Mouse (Mus musculus): ENCODE results near the gene Amotl1. TPM values are rescaled to one million over a fixed set of nuclear protein-coding genes. Genes with fewer than 3 reads are reported as not detected.

Gene Amotl1
- polyA plus RNA-seq, 1 experiment from 2014 or later: 9.5 TPM

DNA sequence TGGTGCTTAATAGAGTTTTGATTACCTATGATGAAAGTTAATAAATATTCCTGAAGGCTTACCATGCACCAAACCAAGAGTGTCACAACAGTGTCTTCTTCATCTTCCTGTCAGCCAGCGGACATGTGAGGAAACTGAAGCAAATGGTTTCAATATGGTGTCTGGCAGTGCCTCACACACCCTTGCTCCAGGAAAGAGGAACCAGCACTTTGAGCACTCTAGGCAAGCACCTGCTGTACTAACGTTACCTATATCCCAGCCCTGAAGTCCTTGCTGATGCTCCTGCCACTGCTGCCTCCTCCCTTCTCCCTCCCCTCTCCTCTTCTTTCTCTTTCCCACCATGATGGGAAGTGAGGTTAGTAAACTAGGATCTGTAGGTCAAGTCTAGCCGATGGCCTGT lies 80.4 kb downstream of the Amotl1 start:
- no peak overlapping the region for H3K27ac ChIP-seq (ENCODE audit: low read depth, low read length)
- H3K4me3 ChIP-seq (ENCODE audit: low read depth, low read length): no peak overlapping the region
- no peak overlapping the region for H3K4me2 ChIP-seq
- peaks cover 9% of the 10 kb centered on the region; the same call in 1 of the 2 replicates for H3K36me3 ChIP-seq (ENCODE audit: control insufficient read depth, insufficient read depth, low read length)
- H3K4me1 ChIP-seq (replicated peaks; ENCODE audit: control insufficient read depth, insufficient read depth, low read length): no peaks in the 10 kb centered on the region
- ATAC-seq (replicated peaks; ENCODE audit: low FRiP score): no peak
- no peak overlapping the region for H3K9ac ChIP-seq (ENCODE audit: low read depth, low read length)
- H3K9me3 ChIP-seq (ENCODE audit: control insufficient read depth, low read length): no peaks in the 10 kb centered on the region
- WGBS: 82% methylated on average over 3 of the region's 3 CpGs
- no peaks in the 10 kb centered on the region for H3K27me3 ChIP-seq (replicated peaks; ENCODE audit: control insufficient read depth, insufficient read depth, low read length)
- no peak for DNase-seq (ENCODE audit: low spot score)

DNA sequence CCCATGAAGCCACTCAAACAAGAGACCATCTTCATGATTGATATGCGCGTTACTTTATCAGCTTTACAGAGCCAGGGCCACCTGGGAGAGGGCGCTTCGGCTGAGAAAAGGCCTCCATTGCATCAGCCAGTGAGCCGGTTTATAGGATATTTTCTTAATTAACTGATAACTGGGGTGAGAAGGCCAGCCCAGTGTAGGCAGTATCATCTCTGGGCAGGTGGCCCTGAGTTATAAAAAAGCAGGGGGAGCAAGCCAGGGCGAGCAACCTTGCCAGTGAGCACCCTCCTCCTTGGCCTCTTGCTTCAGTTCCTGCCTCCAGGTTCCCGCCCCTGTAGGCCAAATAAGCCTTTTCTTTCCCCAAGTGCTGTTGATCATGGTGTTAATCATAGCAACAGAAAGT lies 81.5 kb downstream of the Amotl1 start:
- 77% methylated on average over 7 of the region's 7 CpGs for WGBS

DNA sequence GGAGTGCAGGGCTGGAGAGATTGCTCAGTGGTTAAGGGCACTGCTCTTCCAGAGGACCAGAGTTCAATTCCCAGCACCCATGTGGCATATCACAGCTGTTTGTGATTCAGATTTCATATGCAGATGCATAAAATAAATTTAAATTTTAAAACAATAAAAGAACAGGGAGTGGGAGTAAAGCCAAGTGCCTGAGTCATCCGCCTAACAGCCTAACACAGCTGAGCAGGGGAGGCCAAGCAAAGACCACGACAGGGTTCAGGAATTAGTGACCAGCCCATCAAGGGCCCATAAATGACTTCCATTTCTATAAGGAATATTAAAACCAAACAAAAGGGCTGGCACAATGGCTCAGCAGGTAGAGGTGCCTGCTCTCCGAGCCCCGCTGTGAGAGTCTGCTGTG lies 84.3 kb downstream of the Amotl1 start:
- no peak overlapping the region for H3K4me3 ChIP-seq (ENCODE audit: low read depth, low read length)
- no peak overlapping the region for H3K27ac ChIP-seq (ENCODE audit: low read depth, low read length)
- peaks cover 10% of the 10 kb centered on the region; the same call in 1 of the 2 replicates for H3K36me3 ChIP-seq (ENCODE audit: control insufficient read depth, insufficient read depth, low read length)
- WGBS: 91% methylated on average over 4 of the region's 4 CpGs
- ATAC-seq (replicated peaks; ENCODE audit: low FRiP score): no peak
- no peaks in the 10 kb centered on the region for H3K27me3 ChIP-seq (replicated peaks; ENCODE audit: control insufficient read depth, insufficient read depth, low read length)
- H3K4me1 ChIP-seq (replicated peaks; ENCODE audit: control insufficient read depth, insufficient read depth, low read length): no peaks in the 10 kb centered on the region
- H3K9me3 ChIP-seq (ENCODE audit: control insufficient read depth, low read length): no peaks in the 10 kb centered on the region
- H3K4me2 ChIP-seq: no peak overlapping the region
- no peak overlapping the region for H3K9ac ChIP-seq (ENCODE audit: low read depth, low read length)
- no peak for DNase-seq (ENCODE audit: low spot score)

More for the DNA sequence above, 81.5 kb downstream of the Amotl1 start:
- no peaks in the 10 kb centered on the region for H3K27me3 ChIP-seq (replicated peaks; ENCODE audit: control insufficient read depth, insufficient read depth, low read length)
- H3K4me2 ChIP-seq: no peak overlapping the region
- H3K36me3 ChIP-seq (ENCODE audit: control insufficient read depth, insufficient read depth, low read length): peaks cover 6% of the 10 kb centered on the region; the same call in 1 of the 2 replicates
- no peak overlapping the region for H3K27ac ChIP-seq (ENCODE audit: low read depth, low read length)
- no peaks in the 10 kb centered on the region for H3K9me3 ChIP-seq (ENCODE audit: control insufficient read depth, low read length)
- H3K4me3 ChIP-seq (ENCODE audit: low read depth, low read length): no peak overlapping the region
- H3K4me1 ChIP-seq (replicated peaks; ENCODE audit: control insufficient read depth, insufficient read depth, low read length): no peaks in the 10 kb centered on the region
- H3K9ac ChIP-seq (ENCODE audit: low read depth, low read length): no peak overlapping the region
- DNase-seq (ENCODE audit: low spot score): no peak
- no peak for ATAC-seq (replicated peaks; ENCODE audit: low FRiP score)

DNA sequence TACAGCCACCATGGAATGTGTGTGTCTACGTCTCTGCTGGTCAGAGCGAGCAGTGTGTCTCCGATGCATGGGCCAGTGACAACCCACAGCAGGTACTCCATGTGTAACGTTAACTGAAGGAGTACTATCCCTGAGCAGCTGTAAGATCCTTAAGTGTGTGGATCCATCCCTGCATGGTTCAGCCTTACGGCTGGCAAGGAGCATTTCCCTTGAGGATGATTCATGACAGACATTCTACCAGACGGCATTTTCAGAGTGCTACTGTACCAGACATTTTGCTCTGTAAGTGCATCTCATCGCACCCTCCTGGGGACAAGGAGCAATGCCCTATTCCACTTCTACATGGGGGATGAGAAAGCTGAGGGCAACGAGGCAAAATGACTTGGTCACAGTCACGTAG lies 84.9 kb downstream of the Amotl1 start:
- Histone ChIP-seq H3K4me1 (replicated peaks; ENCODE audit: control insufficient read depth, insufficient read depth, low read length) (no peaks in the 10 kb centered on the region), H3K4me2 (no peak overlapping the region), H3K4me3 (ENCODE audit: low read depth, low read length) (no peak overlapping the region), H3K9me3 (ENCODE audit: control insufficient read depth, low read length) (no peaks in the 10 kb centered on the region), H3K27ac (ENCODE audit: low read depth, low read length) (no peak overlapping the region), H3K27me3 (replicated peaks; ENCODE audit: control insufficient read depth, insufficient read depth, low read length) (no peaks in the 10 kb centered on the region), H3K36me3 (ENCODE audit: control insufficient read depth, insufficient read depth, low read length) (peaks cover 10% of the 10 kb centered on the region; the same call in 1 of the 2 replicates), H3K9ac (ENCODE audit: low read depth, low read length) (no peak overlapping the region)
- 87% methylated on average over 9 of the region's 9 CpGs for WGBS
- DNase-seq (ENCODE audit: low spot score) (no peak), ATAC-seq (replicated peaks; ENCODE audit: low FRiP score) (no peak)

DNA sequence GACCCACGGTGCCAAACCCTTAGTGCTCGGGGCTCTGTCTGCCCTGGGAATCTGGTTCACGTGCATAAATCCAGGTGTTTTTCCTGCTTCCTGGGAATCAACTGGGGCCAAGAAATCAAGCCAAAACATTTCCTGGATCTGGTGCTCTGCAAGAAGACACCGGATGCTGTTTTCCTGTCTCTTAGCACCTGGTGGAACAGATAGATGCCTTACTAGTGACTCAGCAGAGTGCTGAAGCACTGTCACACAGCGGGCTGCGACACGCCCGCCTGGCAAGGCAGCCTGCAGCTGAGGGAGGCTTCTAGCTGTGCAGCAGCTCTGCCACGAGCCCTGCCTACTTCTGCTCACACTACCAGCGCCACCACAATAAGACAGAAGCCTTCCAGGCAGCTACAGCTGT lies 85.4 kb downstream of the Amotl1 start:
- peaks cover 10% of the 10 kb centered on the region; the same call in 1 of the 2 replicates for H3K36me3 ChIP-seq (ENCODE audit: control insufficient read depth, insufficient read depth, low read length)

DNA sequence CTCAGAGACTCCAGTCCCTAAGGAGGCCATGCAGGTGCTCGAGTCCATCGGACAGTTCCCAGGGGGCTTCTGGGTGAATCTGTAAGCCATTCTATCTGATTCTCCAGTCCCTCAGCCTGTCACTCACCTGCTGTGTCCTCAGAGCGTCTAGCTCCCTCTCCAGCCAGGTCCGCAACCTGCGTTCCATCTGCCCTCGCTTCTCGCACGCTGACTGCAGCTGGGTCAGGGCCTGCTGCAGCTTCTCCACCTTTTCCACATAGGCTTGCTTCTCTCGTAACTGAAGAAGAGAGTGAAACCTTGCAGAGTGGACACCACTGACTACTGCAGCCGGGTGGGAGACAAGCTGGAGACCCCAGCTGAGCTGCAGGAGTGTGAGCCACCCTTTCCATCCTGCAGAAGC lies 86.5 kb downstream of the Amotl1 start:
- H3K4me3 ChIP-seq (ENCODE audit: low read depth, low read length): no peak overlapping the region
- DNase-seq (ENCODE audit: low spot score) (no peak), ATAC-seq (replicated peaks; ENCODE audit: low FRiP score) (no peak)
- no peak overlapping the region for H3K27ac ChIP-seq (ENCODE audit: low read depth, low read length)
- H3K9ac ChIP-seq (ENCODE audit: low read depth, low read length): no peak overlapping the region
- no peaks in the 10 kb centered on the region for H3K9me3 ChIP-seq (ENCODE audit: control insufficient read depth, low read length)
- no peak overlapping the region for H3K4me2 ChIP-seq
- H3K27me3 ChIP-seq (replicated peaks; ENCODE audit: control insufficient read depth, insufficient read depth, low read length): no peaks in the 10 kb centered on the region
- 83% methylated on average over 10 of the region's 10 CpGs for WGBS
- no peaks in the 10 kb centered on the region for H3K4me1 ChIP-seq (replicated peaks; ENCODE audit: control insufficient read depth, insufficient read depth, low read length)
- H3K36me3 ChIP-seq (ENCODE audit: control insufficient read depth, insufficient read depth, low read length): peaks cover 10% of the 10 kb centered on the region; the same call in 1 of the 2 replicates

More for the DNA sequence above, 85.4 kb downstream of the Amotl1 start:
- Histone ChIP-seq H3K27ac (ENCODE audit: low read depth, low read length) (no peak overlapping the region), H3K27me3 (replicated peaks; ENCODE audit: control insufficient read depth, insufficient read depth, low read length) (no peaks in the 10 kb centered on the region), H3K4me1 (replicated peaks; ENCODE audit: control insufficient read depth, insufficient read depth, low read length) (no peaks in the 10 kb centered on the region), H3K9me3 (ENCODE audit: control insufficient read depth, low read length) (no peaks in the 10 kb centered on the region), H3K9ac (ENCODE audit: low read depth, low read length) (no peak overlapping the region), H3K4me3 (ENCODE audit: low read depth, low read length) (no peak overlapping the region), H3K4me2 (no peak overlapping the region)
- 60% methylated on average over 10 of the region's 10 CpGs for WGBS
- DNase-seq (ENCODE audit: low spot score) (no peak), ATAC-seq (replicated peaks; ENCODE audit: low FRiP score) (peak; percentile 54; the same call in 1 of the 2 replicates)

DNA sequence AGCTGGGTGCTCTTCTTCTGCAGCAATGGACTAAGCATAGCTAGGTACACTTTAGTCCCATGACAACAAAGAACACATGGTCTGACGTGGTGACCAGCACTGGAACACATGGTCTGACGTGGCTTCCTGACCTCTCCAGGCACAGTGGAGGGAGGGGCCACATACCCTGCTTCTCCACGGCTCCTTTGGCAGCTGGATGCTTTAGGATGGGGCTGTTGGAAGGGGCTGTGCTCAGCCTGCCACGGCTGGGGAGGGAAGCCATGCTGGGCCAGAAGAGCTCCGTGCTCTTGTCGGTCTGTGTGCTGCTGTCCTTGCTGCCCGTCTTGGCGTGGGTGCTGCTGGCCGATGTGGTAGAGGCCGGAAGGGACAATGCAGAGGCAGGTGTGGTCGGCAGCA lies 96.5 kb downstream of the Amotl1 start:
- H3K9ac ChIP-seq (ENCODE audit: low read depth, low read length): no peak overlapping the region
- WGBS: 77% methylated on average over 11 of the region's 11 CpGs
- H3K4me2 ChIP-seq: no peak overlapping the region
- DNase-seq (ENCODE audit: low spot score) (no peak), ATAC-seq (replicated peaks; ENCODE audit: low FRiP score) (no peak)
- peaks cover 6% of the 10 kb centered on the region for H3K36me3 ChIP-seq (ENCODE audit: control insufficient read depth, insufficient read depth, low read length)
- no peaks in the 10 kb centered on the region for H3K9me3 ChIP-seq (ENCODE audit: control insufficient read depth, low read length)
- H3K4me3 ChIP-seq (ENCODE audit: low read depth, low read length): no peak overlapping the region
- H3K4me1 ChIP-seq (replicated peaks; ENCODE audit: control insufficient read depth, insufficient read depth, low read length): no peaks in the 10 kb centered on the region
- no peak overlapping the region for H3K27ac ChIP-seq (ENCODE audit: low read depth, low read length)
- no peaks in the 10 kb centered on the region for H3K27me3 ChIP-seq (replicated peaks; ENCODE audit: control insufficient read depth, insufficient read depth, low read length)

DNA sequence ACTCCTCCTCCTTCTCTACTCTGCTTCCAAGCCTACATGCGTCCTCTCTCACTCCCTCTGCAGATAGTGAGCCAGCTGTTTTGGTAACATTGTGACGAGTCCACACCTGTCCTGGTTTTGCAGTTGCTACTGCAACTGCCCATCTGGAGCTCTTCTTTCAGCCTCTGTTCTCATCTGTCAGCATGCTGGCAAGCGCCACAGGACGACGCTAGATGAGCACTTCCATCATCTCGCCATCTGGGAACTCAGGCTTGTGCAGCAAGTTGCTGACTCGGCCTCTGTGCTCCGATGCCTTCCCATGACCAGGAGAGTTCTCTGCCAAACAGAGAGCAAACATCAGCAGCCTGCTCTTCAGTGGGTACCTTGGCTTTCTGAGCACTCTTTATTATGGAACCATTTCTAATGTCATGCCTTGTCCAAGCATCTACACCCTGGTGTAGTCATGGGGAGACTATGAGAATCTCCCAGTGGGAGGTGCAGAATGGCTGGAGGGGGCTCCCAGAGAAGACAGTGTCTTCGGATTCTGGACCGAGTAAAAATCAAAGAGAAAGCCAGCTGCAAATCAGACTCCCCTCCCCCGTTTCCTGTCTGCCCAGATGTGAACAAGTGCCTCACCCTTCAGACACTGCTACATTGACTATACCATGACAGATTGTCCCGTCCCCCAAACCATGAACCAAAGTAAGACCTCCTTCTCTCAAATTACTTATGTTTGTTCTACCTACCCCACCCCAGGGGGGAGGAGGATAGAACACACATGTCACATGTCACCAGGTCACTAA lies 97.1 kb downstream of the Amotl1 start:
- Histone ChIP-seq H3K9ac (ENCODE audit: low read depth, low read length) (no peak overlapping the region), H3K27ac (ENCODE audit: low read depth, low read length) (no peak overlapping the region), H3K4me2 (no peak overlapping the region), H3K9me3 (ENCODE audit: control insufficient read depth, low read length) (no peaks in the 10 kb centered on the region), H3K36me3 (ENCODE audit: control insufficient read depth, insufficient read depth, low read length) (peaks cover 6% of the 10 kb centered on the region), H3K4me3 (ENCODE audit: low read depth, low read length) (no peak overlapping the region), H3K4me1 (replicated peaks; ENCODE audit: control insufficient read depth, insufficient read depth, low read length) (no peaks in the 10 kb centered on the region), H3K27me3 (replicated peaks; ENCODE audit: control insufficient read depth, insufficient read depth, low read length) (no peaks in the 10 kb centered on the region)
- no peak for DNase-seq (ENCODE audit: low spot score)
- 76% methylated on average over 12 of the region's 12 CpGs for WGBS
- ATAC-seq (replicated peaks; ENCODE audit: low FRiP score): no peak
